ENCODE assay signal across 8 mouse cellular contexts in the genomic region with DNA sequence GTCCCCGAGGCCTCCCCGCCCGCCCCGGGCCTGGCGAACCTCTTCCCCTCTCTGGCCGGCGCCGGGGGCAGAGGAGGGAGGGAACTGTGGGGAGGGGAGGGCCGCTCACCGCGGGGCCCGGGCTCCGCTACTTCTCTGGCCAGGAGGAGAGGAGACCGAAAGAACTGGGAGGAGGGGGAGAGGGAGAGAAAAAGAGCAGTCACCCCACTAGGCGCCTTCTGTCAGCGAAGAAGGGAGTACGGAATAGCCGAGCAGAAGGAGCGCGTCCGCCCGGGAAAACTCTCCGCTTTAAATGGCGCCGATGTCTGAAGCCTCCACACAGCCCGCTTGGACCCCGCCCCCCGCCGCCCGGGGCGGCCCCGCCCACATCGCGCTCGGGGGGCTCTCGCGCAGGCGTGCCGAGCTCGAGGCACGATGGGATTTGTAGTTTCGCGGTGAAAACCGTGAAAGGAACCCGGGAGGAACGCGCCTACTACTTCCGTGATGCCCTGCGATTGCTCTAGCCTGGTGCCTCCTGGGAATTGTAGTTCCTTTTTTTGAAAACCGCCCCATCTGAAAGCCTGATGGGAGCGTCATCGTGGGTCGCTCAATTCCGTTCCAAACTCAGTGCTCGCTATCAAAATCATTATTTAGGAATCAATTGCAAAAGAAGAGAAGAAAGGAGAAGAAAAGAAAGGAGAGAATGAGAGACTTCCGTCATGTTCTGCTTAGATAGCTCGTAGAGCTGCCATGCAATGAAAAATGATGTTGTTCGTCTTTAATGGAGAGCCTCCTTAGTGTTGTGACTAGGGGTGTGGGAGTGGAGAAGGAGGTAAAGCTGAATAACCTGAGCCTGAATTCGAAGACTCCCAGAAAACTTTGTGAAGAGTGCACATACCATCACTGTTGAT. TPM values are rescaled to one million over a fixed set of nuclear protein-coding genes. Genes with fewer than 3 reads are reported as not detected.
DNase-seq lines count a peak whose midpoint lies in the region; ATAC-seq lines count a peak whose summit lies in the region.

A gene (minus strand): TSS at position 307 of the 890 bp plus-strand sequence.

- peak within 1 kb of the TSS; percentile 83 for H3K9ac ChIP-seq in hindbrain, embryonic 15.5 days

- no peaks in the 10 kb centered on the region for H3K36me3 ChIP-seq in hindbrain, embryonic 15.5 days

- H3K9me3 ChIP-seq in hindbrain, embryonic 15.5 days = no peaks in the 10 kb centered on the region

- H3K27me3 ChIP-seq in hindbrain, embryonic 15.5 days = no peaks in the 10 kb centered on the region

- ATAC-seq in hindbrain, embryonic 15.5 days (ENCODE audit: low FRiP score, low read depth) = peak; percentile 96

- H3K4me3 ChIP-seq in hindbrain, embryonic 15.5 days = peak within 1 kb of the TSS; percentile 81

- H3K4me2 ChIP-seq in hindbrain, embryonic 15.5 days = peak within 1 kb of the TSS; percentile 89

- DNase-seq in T-cell, adult 2 months (ENCODE audit: low spot score) = peak; percentile 99
- peak; percentile 95 to 97 for DNase-seq in cerebellum, postnatal 36 days
- peak; percentile 95 to 99 for DNase-seq in frontal cortex, postnatal 36 days (ENCODE audit: low spot score in 2 of 2)
- peak; percentile 97 for DNase-seq in left cerebral cortex, adult 11 months (ENCODE audit: low spot score)
- peak; percentile 98 to 99 for DNase-seq in lung, postnatal 4 days
- peak; percentile 99 for DNase-seq in retina, postnatal 7 days (ENCODE audit: low read depth, low spot score)
- peak; percentile 94 for DNase-seq in urinary bladder, adult 2 months (ENCODE audit: low spot score)

- peak within 1 kb of the TSS; percentile 98 for H3K27ac ChIP-seq in hindbrain, embryonic 15.5 days (replicated peaks)

- under 1% methylated on average over 53 of the region's 59 CpGs for WGBS in hindbrain, embryonic 15.5 days

- H3K4me1 ChIP-seq in hindbrain, embryonic 15.5 days (replicated peaks) = peaks cover 24% of the 10 kb centered on the region

RNA-seq across cellular contexts. Expression of the gene that starts here (rescaled TPM):
- polyA plus RNA-seq in hindbrain, embryonic 15.5 days (2015; fragmentation: Nextera tagmentation; extraction: Ambion mirVana) = 46.6 and 48.4 TPM in 2 replicates
- polyA plus RNA-seq in urinary bladder, adult 2 months (2012; rRNA removed) = 150 and 156 TPM in 2 replicates

Comparison
In these comparisons a context has a peak if more than half of its experiments do, and no peak if none do; other contexts are left out.
1. Peak in every context shown above with its lines: DNase-seq, ATAC-seq, H3K4me3 ChIP-seq and H3K27ac ChIP-seq.